Mouse (Mus musculus): ENCODE results near the gene Thbs4. TPM values are rescaled to one million over a fixed set of nuclear protein-coding genes. Genes with fewer than 3 reads are reported as not detected.
A peak's percentile ranks its signal among the peaks of the same experiment; 100 is the strongest.

Gene Thbs4
- total RNA-seq, 2 experiments from 2014 or later: 50.4 to 96.5 TPM

- DNase-seq (ENCODE audit: low spot score): no peak
These were observed 32.3 kb downstream of the Thbs4 start for GRCm38 (mm10) chr13:92762322-92762721.

- no peak for DNase-seq (ENCODE audit: low spot score)
These were observed 34.1 kb downstream of the Thbs4 start for GRCm38 (mm10) chr13:92760519-92760918.

DNA sequence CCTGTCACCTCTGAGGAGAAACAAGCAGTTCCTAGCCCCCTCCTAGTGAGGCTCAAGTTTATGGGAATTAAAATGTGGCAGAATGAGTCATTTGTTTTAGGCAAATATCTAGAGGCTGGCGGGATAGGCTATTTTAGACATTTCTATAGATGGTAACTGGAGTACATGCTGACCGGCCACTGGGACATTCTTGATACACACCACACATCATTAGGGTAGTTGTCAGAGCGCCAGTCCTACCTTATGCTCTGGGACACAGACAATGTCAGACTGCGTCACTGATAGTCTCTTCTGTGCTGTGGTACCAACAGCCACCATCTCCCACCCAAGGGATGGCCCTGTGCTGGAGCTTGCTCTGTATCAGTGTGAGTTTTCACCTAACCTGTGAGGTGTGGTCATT, 35.5 kb downstream of the Thbs4 start:
- no peak for DNase-seq (ENCODE audit: low spot score)

DNA sequence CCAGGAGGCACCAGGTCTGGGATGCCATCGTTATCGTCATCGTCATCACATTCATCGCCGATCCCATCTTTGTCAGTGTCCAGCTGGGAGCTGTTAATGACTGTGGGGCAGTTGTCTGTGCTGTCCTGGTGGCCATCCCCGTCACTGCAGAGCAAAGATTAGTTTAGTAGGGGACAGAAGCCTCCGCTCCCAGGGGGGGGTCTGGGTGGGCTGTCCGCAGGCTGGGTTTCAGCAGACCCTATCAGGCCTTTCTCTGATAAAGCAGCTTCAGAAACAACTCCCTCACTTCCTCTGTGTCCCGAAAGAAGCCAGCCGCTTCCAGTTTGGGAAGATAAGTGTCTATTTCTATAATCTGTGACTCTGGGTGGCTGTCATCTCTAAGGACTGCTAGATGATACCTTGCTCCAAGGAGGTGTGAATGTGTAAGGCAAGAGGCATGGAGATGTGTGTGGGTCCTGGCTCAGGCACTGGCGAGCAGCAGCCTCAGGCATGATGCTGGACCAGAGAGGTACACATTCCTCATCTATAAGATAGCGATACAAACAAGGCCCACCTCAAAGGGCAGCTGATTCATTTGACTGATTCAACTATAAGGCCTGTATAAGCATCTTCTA, 36.5 kb downstream of the Thbs4 start:
- DNase-seq (ENCODE audit: low spot score): no peak

GRCm38 (mm10) chr13:92755036-92755435, 39.6 kb downstream of the Thbs4 start:
- DNase-seq (ENCODE audit: low spot score): peak; percentile 48

DNA sequence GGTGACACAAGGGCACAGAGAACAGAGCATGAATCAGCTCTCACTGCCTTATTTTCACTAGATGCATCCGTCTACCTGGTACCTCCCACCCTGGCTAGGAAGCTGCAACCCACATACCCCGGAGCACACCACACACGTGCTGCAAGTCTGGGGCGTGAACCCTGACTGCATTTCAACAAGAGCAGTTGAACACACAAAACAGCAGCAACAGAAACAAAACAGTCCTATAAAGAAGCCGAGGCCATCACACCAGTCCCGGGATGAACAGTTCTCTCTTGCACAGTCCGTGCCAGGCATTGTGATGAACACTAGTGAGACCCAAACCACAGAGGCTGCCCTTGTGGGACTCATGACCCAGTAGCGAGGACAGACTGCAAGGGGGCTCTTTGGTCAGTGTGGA, 40.9 kb downstream of the Thbs4 start:
- no peak for DNase-seq (ENCODE audit: low spot score)

DNA sequence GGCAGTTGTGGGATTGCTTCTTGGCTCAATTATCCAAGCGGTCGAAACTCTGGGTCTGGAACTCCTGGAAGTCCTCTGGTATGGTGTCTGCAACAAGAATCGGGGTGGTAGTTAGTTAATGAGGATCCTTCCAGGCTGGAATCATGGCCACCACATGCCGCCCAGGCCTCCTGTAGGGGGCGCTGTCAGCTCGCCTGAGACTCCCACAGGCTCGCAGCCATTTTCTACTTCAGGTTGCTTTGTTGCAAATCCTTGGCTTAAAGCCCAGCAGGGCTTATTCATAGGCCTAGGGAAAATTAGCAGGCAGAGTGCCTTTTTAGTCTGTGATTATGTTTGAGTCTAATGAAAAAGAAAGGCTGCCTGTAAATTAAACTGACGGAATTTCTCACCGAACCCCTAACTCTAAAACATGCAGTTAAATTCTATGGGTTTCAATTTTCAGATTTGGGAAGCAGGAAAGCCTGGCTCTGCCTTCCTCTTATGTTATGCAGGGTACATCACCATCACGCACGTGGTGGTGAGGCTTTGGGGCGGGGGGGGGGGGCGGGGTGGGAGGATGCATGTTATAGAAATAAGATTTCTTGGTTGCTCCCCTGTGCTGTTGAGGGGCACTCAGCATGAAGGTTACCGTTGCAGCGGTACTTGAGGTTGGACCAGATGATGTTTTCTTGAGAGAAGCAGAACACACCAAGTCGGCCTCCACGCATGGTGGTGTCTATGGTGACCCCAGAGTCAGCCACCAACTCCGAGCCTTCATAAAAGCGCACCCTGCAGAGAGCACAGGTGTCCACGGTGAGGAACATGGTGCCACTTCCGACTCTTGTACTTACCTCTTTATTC, 42.7 kb downstream of the Thbs4 start:
- DNase-seq (ENCODE audit: low spot score): peak; percentile 93

GRCm38 (mm10) chr13:92750976-92751518, 43.6 kb downstream of the Thbs4 start:
- peak; percentile 82 for DNase-seq (ENCODE audit: low spot score)

GRCm38 (mm10) chr13:92743337-92743736, 51.3 kb downstream of the Thbs4 start:
- no peak for DNase-seq (ENCODE audit: low spot score)

DNA sequence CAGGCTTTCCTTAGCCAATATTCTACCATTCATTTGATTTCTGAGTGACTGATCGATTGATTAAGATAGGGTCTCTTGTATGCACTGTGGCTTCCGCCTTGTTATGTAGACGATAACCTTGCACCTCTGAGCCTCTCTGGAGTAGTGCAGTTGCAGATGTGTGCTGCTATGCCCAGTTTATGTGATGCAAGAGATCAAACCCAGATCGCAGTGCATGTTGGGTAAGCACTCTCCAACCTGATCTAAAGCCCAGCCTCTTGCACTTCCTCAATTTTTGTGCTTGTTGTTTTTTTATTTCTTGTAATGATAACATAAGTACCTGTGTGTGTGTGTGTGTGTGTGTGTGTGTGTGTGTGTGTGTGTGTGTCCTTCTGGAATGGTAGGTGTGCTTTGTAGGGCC, 51.7 kb downstream of the Thbs4 start:
- no peak for DNase-seq (ENCODE audit: low spot score)

GRCm38 (mm10) chr13:92740671-92741270, 53.8 kb downstream of the Thbs4 start:
- DNase-seq (ENCODE audit: low spot score): peak; percentile 46

GRCm38 (mm10) chr13:92739858-92740257, 54.8 kb downstream of the Thbs4 start:
- DNase-seq (ENCODE audit: low spot score): no peak

GRCm38 (mm10) chr13:92738821-92739220, 55.8 kb downstream of the Thbs4 start:
- DNase-seq (ENCODE audit: low spot score): no peak

DNA sequence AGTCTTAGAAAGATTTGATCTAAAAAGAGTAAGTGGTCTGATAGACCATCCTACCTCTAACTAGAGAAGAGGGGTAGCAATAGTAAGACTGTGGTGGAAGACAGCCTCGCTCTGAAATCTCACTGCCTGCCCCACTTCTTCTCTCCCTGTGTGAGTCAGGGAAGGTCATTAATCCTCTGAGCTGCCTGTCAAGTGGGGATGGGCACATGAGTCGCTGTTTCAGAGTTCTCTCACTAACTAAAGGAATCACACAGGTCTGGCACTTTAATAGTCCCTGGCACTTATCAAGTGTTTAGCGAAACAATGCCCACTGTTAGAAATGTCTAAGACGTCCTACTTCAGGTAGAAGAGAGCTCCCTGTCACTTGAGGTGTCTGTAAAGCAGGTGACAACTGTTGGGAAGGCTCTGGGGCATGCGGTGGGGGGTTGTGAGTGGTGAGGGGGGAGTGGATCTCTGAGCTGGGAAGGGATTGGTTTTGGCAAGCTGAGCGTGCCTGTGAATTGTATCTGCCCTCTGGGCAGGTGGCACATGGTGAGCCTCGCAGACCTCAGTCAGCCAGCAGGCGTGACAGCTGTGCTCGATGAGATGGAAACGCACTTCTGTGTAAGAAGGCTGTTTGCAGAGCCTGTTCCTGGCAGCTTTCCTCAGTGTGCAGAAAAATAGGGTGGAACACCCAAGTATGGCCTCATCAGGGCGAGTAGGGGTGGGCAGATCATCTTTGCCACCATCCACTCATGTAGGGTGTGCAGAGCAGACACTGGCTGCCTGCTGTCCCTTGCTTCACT, 57.9 kb downstream of the Thbs4 start:
- no peak for DNase-seq (ENCODE audit: low spot score)

- no peak for DNase-seq (ENCODE audit: low spot score)
These were observed 58.9 kb downstream of the Thbs4 start for GRCm38 (mm10) chr13:92735693-92736092.

DNA sequence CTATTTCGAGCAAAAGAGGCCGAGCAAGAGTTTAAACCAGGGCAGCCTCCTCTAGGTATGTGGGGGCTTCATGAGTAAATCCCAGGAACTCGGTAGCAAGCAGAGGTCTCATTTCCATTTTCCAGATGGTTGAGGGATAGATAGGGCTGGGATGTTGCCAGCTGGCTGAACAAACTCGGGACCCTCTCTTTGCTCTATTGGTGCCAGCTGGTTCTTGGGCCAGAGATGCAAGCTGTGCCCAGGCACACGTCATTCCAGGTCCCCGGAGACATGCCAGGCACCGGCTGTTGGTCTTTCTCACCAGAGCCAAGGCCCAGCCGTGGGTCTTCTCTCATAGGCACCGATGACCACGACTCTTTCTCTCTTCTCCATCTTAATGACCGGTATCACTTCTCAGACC, 60.9 kb downstream of the Thbs4 start:
- no peak for DNase-seq (ENCODE audit: low spot score)

- DNase-seq (ENCODE audit: low spot score): peak; percentile 24
These were observed 61.4 kb downstream of the Thbs4 start for GRCm38 (mm10) chr13:92733252-92733651.

DNA sequence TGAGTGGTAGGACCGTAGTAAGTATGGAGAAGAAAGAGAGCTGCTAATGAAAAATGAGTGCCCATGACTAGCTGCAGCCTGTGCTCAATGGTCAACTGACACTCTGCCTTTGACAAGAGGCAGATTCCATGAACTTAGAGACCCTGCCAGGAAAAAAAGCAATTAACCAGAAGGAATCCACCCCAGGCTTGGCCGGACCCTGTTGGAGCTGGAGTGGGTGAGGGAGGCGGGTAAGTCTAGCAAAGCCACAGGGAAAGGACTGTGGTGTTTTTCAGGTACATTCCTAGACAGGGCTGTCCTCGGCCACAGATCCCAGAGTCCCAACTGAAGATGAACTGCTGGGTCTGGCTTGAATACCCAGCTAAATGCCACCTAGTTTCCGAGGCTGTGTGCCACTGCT, 61.8 kb downstream of the Thbs4 start:
- no peak for DNase-seq (ENCODE audit: low spot score)

- no peak for DNase-seq (ENCODE audit: low spot score)
These were observed 62.8 kb downstream of the Thbs4 start for GRCm38 (mm10) chr13:92731811-92732210.

DNA sequence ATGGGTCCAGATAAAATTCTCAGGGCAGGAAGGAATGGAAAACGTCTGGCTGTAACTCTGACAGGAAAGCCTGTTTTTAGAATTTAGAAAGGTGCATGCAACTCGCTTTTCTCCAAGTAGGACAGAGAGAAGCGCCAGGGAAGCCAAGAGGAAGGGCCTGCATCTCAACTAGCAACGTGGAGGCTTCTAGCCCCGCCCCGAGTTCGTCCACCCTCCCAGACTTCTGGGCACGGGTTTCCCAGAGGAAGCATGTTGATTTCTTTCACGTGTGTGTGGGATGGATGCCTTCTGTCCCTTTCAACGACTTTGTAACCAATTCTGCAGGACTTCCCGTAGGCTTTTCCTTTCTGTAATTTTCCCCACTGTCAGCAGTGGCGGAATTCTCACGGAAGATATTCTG, 64.8 kb downstream of the Thbs4 start:
- DNase-seq (ENCODE audit: low spot score): peak; percentile 26

DNA sequence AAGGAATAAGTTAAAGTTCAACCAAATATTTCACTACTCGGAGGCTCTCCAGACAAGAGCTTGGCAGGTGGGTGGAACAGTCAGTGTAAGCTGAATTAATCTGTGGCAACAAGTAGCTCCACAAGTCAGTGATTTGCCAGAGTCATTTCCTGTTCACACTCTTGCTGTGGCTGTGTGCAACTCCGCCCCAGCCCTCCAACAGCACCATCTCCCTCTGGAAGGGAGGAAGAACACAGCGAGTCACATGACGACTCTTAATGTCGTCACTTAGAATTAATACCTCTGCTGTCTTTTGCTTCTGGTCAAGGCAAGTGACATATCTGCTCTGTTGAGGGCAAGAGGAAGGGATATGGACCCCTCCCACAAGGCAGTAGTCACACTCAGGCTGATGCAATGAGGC, 72.2 kb downstream of the Thbs4 start:
- no peak for DNase-seq (ENCODE audit: low spot score)

- no peak for DNase-seq (ENCODE audit: low spot score)
These were observed 73.6 kb downstream of the Thbs4 start for GRCm38 (mm10) chr13:92721006-92721405.

All from gastrocnemius, adult 18-20 months (tissue).